Mouse (Mus musculus) hindbrain, embryonic 10.5 days (tissue): ENCODE measurements at regions not wholly inside any gene's neighbourhood (a gene's known extent, or its start where the extent isn't known, plus 50 kb on each side); places are given as distances from the start of the nearest gene placed in this dataset.

Experiments used
- DNase-seq: peaks from one replicate; pipeline ENCODE4 v3.0.0-alpha.2; 2017; ENCODE audit warnings: low spot score
- H3K27ac ChIP-seq: fragments of 300-500 bp; sonication (generic); 2 replicates; pipeline ENCODE4 v1.5.1; 2016; ENCODE audit warnings: mild to moderate bottlenecking, moderate library complexity
- H3K27me3 ChIP-seq: fragments of 300-500 bp; sonication (generic); 2 replicates; pipeline ENCODE4 v1.6.1; 2016; ENCODE audit warnings: mild to moderate bottlenecking; ENCODE audit not compliant: poor library complexity, insufficient read depth, severe bottlenecking
- H3K36me3 ChIP-seq: fragments of 300-500 bp; sonication (generic); 2 replicates; pipeline ENCODE4 v1.6.1; 2016; ENCODE audit warnings: mild to moderate bottlenecking, moderate library complexity
- H3K4me1 ChIP-seq: fragments of 300-500 bp; sonication (generic); replicated peaks from 2 replicates; pipeline ENCODE4 v1.6.1; 2016; ENCODE audit warnings: mild to moderate bottlenecking
- H3K4me3 ChIP-seq: fragments of 300-500 bp; sonication (generic); 2 replicates; pipeline ENCODE4 v1.5.1; 2016; ENCODE audit warnings: mild to moderate bottlenecking, moderate library complexity
- H3K9me3 ChIP-seq: fragments of 300-500 bp; sonication (generic); 2 replicates; pipeline ENCODE4 v1.6.1; 2016; ENCODE audit warnings: mild to moderate bottlenecking, moderate library complexity
- WGBS: fragments of 180-500 bp; shearing (Covaris S2); methylation state at CpG from one replicate; pipeline ENCODE4 v1.1.7; 2016; 5-methylcytosine and 5-hydroxymethylcytosine counted together

- Histone ChIP-seq H3K27ac (peak overlapping the region; percentile 88), H3K27me3 (no peaks in the 10 kb centered on the region), H3K36me3 (no peaks in the 10 kb centered on the region), H3K4me1 (peaks cover 35% of the 10 kb centered on the region), H3K9me3 (0 out of 2 replicates have a peak, but pooled peaks cover 2% of the 10 kb centered on the region), H3K4me3 (no peak overlapping the region)
- 25% methylated on average over 3 of the region's 3 CpGs for WGBS
- DNase-seq, result peak; percentile 66
Measured at GRCm38 (mm10) chr17:7467638-7468037, 82.4 kb upstream of the Unc93a2 start.

GRCm38 (mm10) chr17:7464901-7465300 lies 79.6 kb upstream of the Unc93a2 start:
- Histone ChIP-seq H3K9me3 (0 out of 2 replicates have a peak, but pooled peaks cover 2% of the 10 kb centered on the region), H3K36me3 (no peaks in the 10 kb centered on the region), H3K4me3 (no peak overlapping the region), H3K4me1 (peaks cover 49% of the 10 kb centered on the region), H3K27me3 (no peaks in the 10 kb centered on the region), H3K27ac (peak overlapping the region; percentile 29; the same call in 1 of the 2 replicates)
- peak; percentile 28 for DNase-seq
- WGBS, result 63% methylated on average over 3 of the region's 3 CpGs

DNA sequence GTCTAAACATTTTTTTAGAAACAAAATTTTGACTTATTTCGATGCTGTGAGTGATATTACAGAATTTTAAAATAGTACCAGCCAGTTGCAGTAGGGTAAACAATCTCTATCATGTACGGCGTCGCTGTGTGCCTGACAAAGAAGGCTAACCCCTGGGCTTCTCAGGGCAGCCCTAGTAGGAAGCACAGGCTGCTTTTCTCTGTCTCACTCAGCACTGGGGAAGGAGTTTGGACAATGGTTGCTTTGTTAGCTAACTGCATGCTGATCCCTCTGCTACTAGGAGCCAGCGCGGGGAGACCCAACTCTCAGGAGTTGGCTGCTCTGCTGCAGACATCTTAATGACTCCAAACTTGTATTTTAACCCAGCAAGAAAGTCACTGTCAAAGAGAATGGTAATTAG lies 75.9 kb upstream of the Unc93a2 start:
- Histone ChIP-seq H3K4me3 (no peak overlapping the region), H3K27ac (peak overlapping the region; percentile 84), H3K27me3 (no peaks in the 10 kb centered on the region), H3K4me1 (peaks cover 28% of the 10 kb centered on the region), H3K36me3 (no peaks in the 10 kb centered on the region), H3K9me3 (no peaks in the 10 kb centered on the region)
- WGBS, result 11% methylated on average over 6 of the region's 6 CpGs
- peak; percentile 56 for DNase-seq

DNA sequence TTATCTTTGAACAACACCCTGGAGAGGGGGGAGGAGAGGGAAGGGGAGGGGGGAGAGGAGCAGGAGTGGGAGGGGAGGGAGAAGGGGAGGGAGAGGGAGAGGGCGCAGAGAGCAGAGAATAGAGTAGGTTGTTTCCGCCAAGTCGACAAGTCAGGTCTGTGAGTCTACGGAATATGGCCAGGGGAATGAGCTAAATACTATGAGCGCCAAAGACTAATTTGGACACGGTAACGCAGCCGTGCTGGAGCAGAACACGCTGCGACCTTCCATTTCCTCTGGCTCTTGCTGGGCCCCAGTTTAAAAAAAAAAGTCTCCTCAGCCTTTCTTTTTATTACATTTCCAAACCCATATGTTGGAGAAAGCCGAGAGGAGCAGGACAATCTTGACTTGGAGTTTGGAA lies 71.7 kb upstream of the Unc93a2 start:
- WGBS, result 89% methylated on average over 11 of the region's 11 CpGs
- no peaks in the 10 kb centered on the region for H3K27me3 ChIP-seq
- DNase-seq, result no peak
- no peaks in the 10 kb centered on the region for H3K36me3 ChIP-seq
- no peak overlapping the region for H3K4me3 ChIP-seq
- peaks cover 25% of the 10 kb centered on the region for H3K4me1 ChIP-seq
- H3K9me3 ChIP-seq, result no peaks in the 10 kb centered on the region
- H3K27ac ChIP-seq, result no peak overlapping the region

DNA sequence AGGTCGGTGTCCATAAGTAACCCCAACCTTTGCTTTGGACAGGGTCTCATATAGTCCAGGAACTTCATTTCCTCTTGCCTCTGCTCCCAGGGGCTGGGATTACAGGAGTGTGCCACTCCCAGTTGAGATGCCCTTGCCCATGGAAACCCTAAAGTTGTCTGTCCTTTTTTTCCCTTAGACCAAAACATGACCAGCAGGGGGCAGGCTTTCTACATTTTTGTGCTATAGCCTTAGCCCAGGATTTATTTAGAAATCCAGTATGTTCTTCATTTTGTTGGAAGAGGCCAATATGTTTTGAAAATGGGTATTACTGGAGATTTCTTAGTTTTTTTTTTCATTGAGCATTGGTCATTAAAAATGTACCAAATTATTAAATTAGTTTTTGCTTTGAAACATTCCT lies 58.6 kb upstream of the Unc93a2 start:
- DNase-seq, result peak; percentile 70
- H3K36me3 ChIP-seq, result no peaks in the 10 kb centered on the region
- H3K4me3 ChIP-seq, result no peak overlapping the region
- no peaks in the 10 kb centered on the region for H3K27me3 ChIP-seq
- no peaks in the 10 kb centered on the region for H3K4me1 ChIP-seq
- WGBS, result 52% methylated on average over 1 of the region's 1 CpGs
- no peak overlapping the region for H3K27ac ChIP-seq
- H3K9me3 ChIP-seq, result 0 out of 2 replicates have a peak, but pooled peaks cover 4% of the 10 kb centered on the region

GRCm38 (mm10) chr17:7435075-7435474 lies 49.8 kb upstream of the Unc93a2 start:
- Histone ChIP-seq H3K9me3 (no peaks in the 10 kb centered on the region), H3K36me3 (no peaks in the 10 kb centered on the region), H3K4me3 (no peak overlapping the region), H3K4me1 (no peaks in the 10 kb centered on the region), H3K27me3 (no peaks in the 10 kb centered on the region), H3K27ac (no peak overlapping the region)
- no peak for DNase-seq
- 74% methylated on average over 3 of the region's 3 CpGs for WGBS
